Mouse (Mus musculus): ENCODE results near the gene Dusp5. TPM values are rescaled to one million over a fixed set of nuclear protein-coding genes. Genes with fewer than 3 reads are reported as not detected.
"Not testable (repeated sequence)": the region's sequence is repeated elsewhere in the genome, so short reads cannot be mapped to it uniquely, and the experiment has no call there.

Dusp5 gene
- polyA plus RNA-seq, 1 experiment from 2014 or later: 3.1 TPM

DNA sequence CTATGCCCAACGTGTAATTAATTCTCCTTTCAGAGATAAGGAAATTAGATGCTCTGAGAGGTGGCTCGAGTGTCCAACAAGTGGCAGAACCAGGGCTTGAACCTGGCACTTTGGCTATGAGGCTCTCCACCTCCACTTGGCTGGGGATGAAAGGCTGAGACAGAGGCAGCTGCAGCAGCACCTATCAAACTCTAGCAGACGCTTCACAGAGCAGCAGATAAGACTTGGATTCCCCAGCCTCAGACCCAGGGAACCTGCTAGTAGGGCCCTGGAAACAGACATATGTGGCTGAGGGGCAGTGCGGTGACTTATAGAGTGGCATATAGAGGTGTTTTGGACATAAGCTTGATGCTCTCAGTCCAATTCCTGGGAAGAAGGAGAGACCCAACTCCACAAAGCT is 36.4 kb upstream of the Dusp5 start:
- H3K4me2 ChIP-seq (ENCODE audit: low read length): no peak overlapping the region
- no peak for ATAC-seq (ENCODE audit: low FRiP score, low TSS enrichment)
- H3K9ac ChIP-seq (replicated peaks; ENCODE audit: low read length): no peak overlapping the region
- no peaks in the 10 kb centered on the region for H3K36me3 ChIP-seq (ENCODE audit: control insufficient read depth, insufficient read depth, low read length)
- no peak overlapping the region for H3K27ac ChIP-seq (replicated peaks; ENCODE audit: low read depth, low read length)
- DNase-seq: no peak
- no peak overlapping the region for H3K4me3 ChIP-seq (replicated peaks; ENCODE audit: low read depth, low read length)
- no peaks in the 10 kb centered on the region for H3K27me3 ChIP-seq (ENCODE audit: control insufficient read depth, insufficient read depth, low read length)
- whole genome bisulfite sequencing: 83% methylated on average over 4 of the region's 4 CpGs
- H3K9me3 ChIP-seq (ENCODE audit: control insufficient read depth, low read length): no peaks in the 10 kb centered on the region
- H3K4me1 ChIP-seq (ENCODE audit: control insufficient read depth, insufficient read depth, low read length): no peaks in the 10 kb centered on the region

GRCm38 (mm10) chr19:53493866-53494265 is 35.0 kb upstream of the Dusp5 start:
- H3K4me1 ChIP-seq (ENCODE audit: control insufficient read depth, insufficient read depth, low read length): no peaks in the 10 kb centered on the region
- no peak overlapping the region for H3K9ac ChIP-seq (replicated peaks; ENCODE audit: low read length)
- H3K27ac ChIP-seq (replicated peaks; ENCODE audit: low read depth, low read length): no peak overlapping the region
- ATAC-seq (ENCODE audit: low FRiP score, low TSS enrichment): no peak
- WGBS: 56% methylated on average over 5 of the region's 5 CpGs
- no peak overlapping the region for H3K4me2 ChIP-seq (ENCODE audit: low read length)
- no peaks in the 10 kb centered on the region for H3K36me3 ChIP-seq (ENCODE audit: control insufficient read depth, insufficient read depth, low read length)
- H3K27me3 ChIP-seq (ENCODE audit: control insufficient read depth, insufficient read depth, low read length): no peaks in the 10 kb centered on the region
- no peak for DNase-seq
- no peak overlapping the region for H3K4me3 ChIP-seq (replicated peaks; ENCODE audit: low read depth, low read length)
- H3K9me3 ChIP-seq (ENCODE audit: control insufficient read depth, low read length): no peaks in the 10 kb centered on the region

DNA sequence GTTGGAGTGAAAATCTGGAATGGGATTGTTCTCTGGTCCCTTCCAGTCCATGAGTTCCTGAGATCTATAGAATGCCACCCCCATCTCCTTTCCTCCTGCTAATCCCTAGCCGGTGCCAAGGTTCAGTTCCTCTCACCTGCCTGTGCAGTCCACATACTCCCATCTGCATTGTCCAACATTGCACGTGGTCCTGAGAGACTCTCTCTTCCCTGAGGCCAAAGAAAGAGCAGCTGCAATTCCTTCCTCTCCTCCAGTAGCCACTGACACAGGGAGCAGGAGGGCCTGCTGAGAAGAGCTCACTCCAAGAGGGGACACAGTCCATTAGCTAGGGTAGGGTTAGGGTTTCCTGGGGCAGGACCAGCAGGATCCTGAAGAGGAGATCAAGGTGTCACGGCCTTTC is 31.0 kb upstream of the Dusp5 start:
- Histone ChIP-seq H3K9me3 (ENCODE audit: control insufficient read depth, low read length) (no peaks in the 10 kb centered on the region), H3K4me2 (ENCODE audit: low read length) (no peak overlapping the region), H3K9ac (replicated peaks; ENCODE audit: low read length) (no peak overlapping the region), H3K27me3 (ENCODE audit: control insufficient read depth, insufficient read depth, low read length) (no peaks in the 10 kb centered on the region), H3K27ac (replicated peaks; ENCODE audit: low read depth, low read length) (no peak overlapping the region), H3K36me3 (ENCODE audit: control insufficient read depth, insufficient read depth, low read length) (no peaks in the 10 kb centered on the region), H3K4me3 (replicated peaks; ENCODE audit: low read depth, low read length) (no peak overlapping the region), H3K4me1 (ENCODE audit: control insufficient read depth, insufficient read depth, low read length) (peaks cover 2% of the 10 kb centered on the region)
- no peak for DNase-seq
- WGBS: 74% methylated on average over 3 of the region's 3 CpGs
- no peak for ATAC-seq (ENCODE audit: low FRiP score, low TSS enrichment)

DNA sequence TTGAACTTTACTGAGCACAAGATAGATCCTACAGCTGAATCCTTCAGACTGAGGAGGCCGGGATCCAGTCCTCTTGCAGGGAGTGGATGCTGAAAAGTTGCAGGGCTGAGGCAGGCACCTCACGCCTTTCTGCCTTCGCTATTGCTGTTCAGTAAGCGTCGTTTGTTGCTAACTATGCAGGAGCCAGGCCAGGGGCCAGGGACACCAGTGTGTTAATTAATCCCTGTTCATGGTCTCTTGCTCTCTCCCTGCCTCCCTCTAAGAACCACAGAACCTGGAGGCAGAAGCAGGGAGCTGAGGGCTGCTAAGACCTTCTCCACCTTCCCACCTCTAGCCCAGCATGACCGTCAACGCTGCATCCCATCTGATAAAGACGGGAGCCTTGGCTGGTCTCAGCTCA is 29.9 kb upstream of the Dusp5 start:
- no peak for DNase-seq
- Histone ChIP-seq H3K9ac (replicated peaks; ENCODE audit: low read length) (no peak overlapping the region), H3K27ac (replicated peaks; ENCODE audit: low read depth, low read length) (no peak overlapping the region), H3K4me3 (replicated peaks; ENCODE audit: low read depth, low read length) (no peak overlapping the region), H3K27me3 (ENCODE audit: control insufficient read depth, insufficient read depth, low read length) (no peaks in the 10 kb centered on the region), H3K4me1 (ENCODE audit: control insufficient read depth, insufficient read depth, low read length) (peaks cover 5% of the 10 kb centered on the region), H3K9me3 (ENCODE audit: control insufficient read depth, low read length) (no peaks in the 10 kb centered on the region), H3K4me2 (ENCODE audit: low read length) (no peak overlapping the region), H3K36me3 (ENCODE audit: control insufficient read depth, insufficient read depth, low read length) (no peaks in the 10 kb centered on the region)
- ATAC-seq (ENCODE audit: low FRiP score, low TSS enrichment): no peak
- WGBS: 90% methylated on average over 8 of the region's 8 CpGs

DNA sequence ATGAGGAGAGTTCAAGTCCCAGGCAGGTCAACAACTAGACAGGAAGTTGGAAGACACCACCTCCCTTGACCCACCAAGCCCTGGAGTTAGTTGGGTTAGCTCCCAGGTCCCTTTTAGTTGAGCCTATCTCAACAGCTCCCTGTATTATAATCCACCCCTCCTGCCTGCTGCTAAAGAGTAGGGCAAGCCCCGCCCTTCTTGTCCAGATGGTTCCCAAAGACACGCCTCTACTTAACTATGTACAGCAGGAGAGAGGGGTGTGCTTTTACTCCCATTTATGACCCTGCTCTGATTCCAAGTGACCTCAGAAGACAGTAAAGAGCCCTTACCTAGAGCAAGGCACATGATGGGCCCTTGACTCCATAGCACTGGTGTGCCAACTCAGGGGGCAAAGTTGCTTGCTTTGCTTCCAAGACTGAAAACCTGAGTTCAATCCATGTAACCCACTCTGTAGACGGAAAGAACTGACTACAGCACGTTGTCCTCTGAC is 29.4 kb upstream of the Dusp5 start:
- peaks cover 5% of the 10 kb centered on the region for H3K4me1 ChIP-seq (ENCODE audit: control insufficient read depth, insufficient read depth, low read length)
- H3K4me2 ChIP-seq (ENCODE audit: low read length): no peak overlapping the region
- H3K9ac ChIP-seq (replicated peaks; ENCODE audit: low read length): no peak overlapping the region
- H3K9me3 ChIP-seq (ENCODE audit: control insufficient read depth, low read length): no peaks in the 10 kb centered on the region
- no peak overlapping the region for H3K27ac ChIP-seq (replicated peaks; ENCODE audit: low read depth, low read length)
- no peaks in the 10 kb centered on the region for H3K36me3 ChIP-seq (ENCODE audit: control insufficient read depth, insufficient read depth, low read length)
- H3K4me3 ChIP-seq (replicated peaks; ENCODE audit: low read depth, low read length): no peak overlapping the region
- DNase-seq: no peak
- no peak for ATAC-seq (ENCODE audit: low FRiP score, low TSS enrichment)
- 93% methylated on average over 4 of the region's 4 CpGs for WGBS
- no peaks in the 10 kb centered on the region for H3K27me3 ChIP-seq (ENCODE audit: control insufficient read depth, insufficient read depth, low read length)

DNA sequence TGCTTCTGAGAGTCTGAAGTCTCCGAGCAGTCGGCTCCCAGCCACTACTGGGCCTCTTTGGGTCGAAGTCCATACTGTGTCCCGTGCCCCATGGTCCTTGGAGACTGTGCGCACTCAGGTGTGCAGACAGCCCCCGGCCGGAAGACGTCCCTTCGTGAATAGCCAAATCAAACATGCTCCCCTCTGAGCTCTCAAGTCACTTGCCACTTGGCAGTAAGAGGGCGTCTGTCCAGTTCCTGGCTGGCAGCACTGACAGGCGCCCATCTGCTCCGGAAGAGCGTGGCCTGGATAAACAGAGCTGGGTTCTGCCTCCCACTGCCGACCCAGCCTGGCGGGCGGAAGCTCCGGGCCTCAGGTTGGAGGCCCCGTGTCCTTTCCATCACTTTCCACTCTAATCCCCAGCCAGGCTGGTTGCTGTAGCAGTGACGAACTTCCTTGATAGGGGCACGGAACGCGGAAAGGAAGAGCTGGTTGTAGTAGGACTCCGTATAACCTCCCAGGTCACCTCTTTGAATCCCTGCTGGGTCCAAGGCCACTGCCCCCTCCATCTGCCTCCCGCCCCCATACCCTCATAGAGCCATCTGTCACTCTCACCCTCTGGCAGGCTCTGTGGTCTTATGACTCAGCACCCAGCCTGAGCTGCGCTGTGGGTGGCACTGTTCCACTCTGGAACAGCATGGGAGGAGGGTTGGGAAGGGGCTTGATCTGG is 28.5 kb upstream of the Dusp5 start:
- 79% methylated on average over 25 of the region's 25 CpGs for WGBS
- peak; percentile 27; the same call in 1 of the 2 replicates for ATAC-seq (ENCODE audit: low FRiP score, low TSS enrichment)

DNA sequence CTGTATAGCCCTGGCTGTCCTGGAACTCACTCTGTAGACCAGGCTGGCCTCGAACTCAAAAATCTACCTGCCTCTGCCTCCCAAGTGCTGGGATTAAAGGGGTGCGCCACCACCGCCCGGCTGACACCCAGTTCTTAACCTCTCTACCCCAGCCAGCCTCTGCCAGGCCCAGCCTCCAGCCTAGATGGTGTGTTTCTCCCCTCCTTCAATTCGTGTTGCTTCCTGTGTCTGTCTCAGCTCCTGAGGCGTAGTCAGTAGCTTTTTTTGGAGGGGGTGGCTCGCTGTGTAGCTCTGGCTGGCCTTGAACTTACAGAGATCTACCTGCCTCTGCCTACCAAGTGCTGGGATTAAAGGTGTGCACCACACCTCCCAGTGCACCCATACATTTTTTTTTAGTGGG is 27.7 kb upstream of the Dusp5 start:
- not testable (repeated sequence) for H3K9ac ChIP-seq (replicated peaks; ENCODE audit: low read length); ATAC-seq (ENCODE audit: low FRiP score, low TSS enrichment); H3K27me3 ChIP-seq (ENCODE audit: control insufficient read depth, insufficient read depth, low read length); H3K9me3 ChIP-seq (ENCODE audit: control insufficient read depth, low read length); H3K4me3 ChIP-seq (replicated peaks; ENCODE audit: low read depth, low read length); DNase-seq; H3K4me2 ChIP-seq (ENCODE audit: low read length); H3K27ac ChIP-seq (replicated peaks; ENCODE audit: low read depth, low read length); H3K36me3 ChIP-seq (ENCODE audit: control insufficient read depth, insufficient read depth, low read length); H3K4me1 ChIP-seq (ENCODE audit: control insufficient read depth, insufficient read depth, low read length)
- WGBS: 92% methylated on average over 7 of the region's 7 CpGs

More for the DNA sequence above, 28.5 kb upstream of the Dusp5 start:
- peaks cover 5% of the 10 kb centered on the region for H3K4me1 ChIP-seq (ENCODE audit: control insufficient read depth, insufficient read depth, low read length)
- no peaks in the 10 kb centered on the region for H3K27me3 ChIP-seq (ENCODE audit: control insufficient read depth, insufficient read depth, low read length)
- H3K27ac ChIP-seq (replicated peaks; ENCODE audit: low read depth, low read length): no peak overlapping the region
- no peak overlapping the region for H3K9ac ChIP-seq (replicated peaks; ENCODE audit: low read length)
- DNase-seq: no peak
- no peak overlapping the region for H3K4me2 ChIP-seq (ENCODE audit: low read length)
- H3K36me3 ChIP-seq (ENCODE audit: control insufficient read depth, insufficient read depth, low read length): no peaks in the 10 kb centered on the region
- no peaks in the 10 kb centered on the region for H3K9me3 ChIP-seq (ENCODE audit: control insufficient read depth, low read length)
- H3K4me3 ChIP-seq (replicated peaks; ENCODE audit: low read depth, low read length): no peak overlapping the region

DNA sequence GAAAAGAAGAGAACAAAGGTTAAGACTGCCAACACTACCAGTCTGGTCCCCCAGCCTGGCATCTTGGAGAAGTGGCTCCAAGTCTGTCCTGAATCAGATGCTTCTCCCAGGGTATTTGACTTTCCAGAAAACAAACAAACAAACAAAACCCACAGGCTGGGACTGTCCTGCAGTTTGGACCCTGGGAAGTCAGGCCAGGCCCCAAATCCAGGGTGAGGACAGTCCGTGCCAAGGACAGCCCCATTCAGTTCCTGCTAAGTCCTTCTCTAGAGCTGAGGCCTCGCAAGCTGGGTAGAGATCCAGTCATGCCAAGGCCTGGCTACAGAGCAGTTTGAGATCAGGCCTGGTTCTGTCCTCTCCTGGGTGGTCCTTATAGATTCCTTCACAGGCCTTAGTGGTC is 27.1 kb upstream of the Dusp5 start:
- Histone ChIP-seq H3K36me3 (ENCODE audit: control insufficient read depth, insufficient read depth, low read length) (no peaks in the 10 kb centered on the region), H3K9me3 (ENCODE audit: control insufficient read depth, low read length) (no peaks in the 10 kb centered on the region), H3K27me3 (ENCODE audit: control insufficient read depth, insufficient read depth, low read length) (no peaks in the 10 kb centered on the region), H3K9ac (replicated peaks; ENCODE audit: low read length) (no peak overlapping the region), H3K27ac (replicated peaks; ENCODE audit: low read depth, low read length) (no peak overlapping the region), H3K4me2 (ENCODE audit: low read length) (no peak overlapping the region), H3K4me3 (replicated peaks; ENCODE audit: low read depth, low read length) (no peak overlapping the region), H3K4me1 (ENCODE audit: control insufficient read depth, insufficient read depth, low read length) (peaks cover 5% of the 10 kb centered on the region)
- WGBS: 93% methylated on average over 2 of the region's 2 CpGs
- ATAC-seq (ENCODE audit: low FRiP score, low TSS enrichment): no peak
- DNase-seq: no peak

- H3K4me3 ChIP-seq (replicated peaks; ENCODE audit: low read depth, low read length): no peak overlapping the region
- peak; percentile 18 for DNase-seq
- H3K4me1 ChIP-seq (ENCODE audit: control insufficient read depth, insufficient read depth, low read length): peaks cover 5% of the 10 kb centered on the region
- H3K9me3 ChIP-seq (ENCODE audit: control insufficient read depth, low read length): no peaks in the 10 kb centered on the region
- no peak for ATAC-seq (ENCODE audit: low FRiP score, low TSS enrichment)
- H3K9ac ChIP-seq (replicated peaks; ENCODE audit: low read length): no peak overlapping the region
- no peak overlapping the region for H3K4me2 ChIP-seq (ENCODE audit: low read length)
- H3K27me3 ChIP-seq (ENCODE audit: control insufficient read depth, insufficient read depth, low read length): no peaks in the 10 kb centered on the region
- 47% methylated on average over 9 of the region's 9 CpGs for WGBS
- H3K36me3 ChIP-seq (ENCODE audit: control insufficient read depth, insufficient read depth, low read length): no peaks in the 10 kb centered on the region
- no peak overlapping the region for H3K27ac ChIP-seq (replicated peaks; ENCODE audit: low read depth, low read length)
These were observed 26.0 kb upstream of the Dusp5 start for GRCm38 (mm10) chr19:53502891-53503371.

All from midbrain, embryonic 14.5 days (tissue).